Mouse (Mus musculus) liver, embryonic 12.5 days (tissue): ENCODE data around the gene Kcnab1. TPM values are rescaled to one million over a fixed set of nuclear protein-coding genes. Genes with fewer than 3 reads are reported as not detected.
"Not testable (repeated sequence)": the region's sequence is repeated elsewhere in the genome, so short reads cannot be mapped to it uniquely, and the experiment has no call there.

Experiments used
- ATAC-seq: fragments of 200-750 bp; cut with Nextera tagmentation; 2 replicates; pipeline ENCODE4 v1.8.0; 2017; ENCODE audit warnings: moderate number of reproducible peaks, mild to moderate bottlenecking, moderate library complexity
- H3K27ac ChIP-seq: fragments of 300-500 bp; sonication (generic); 2 replicates; pipeline ENCODE4 v1.5.1; 2016; ENCODE audit warnings: mild to moderate bottlenecking
- H3K27me3 ChIP-seq: fragments of 300-500 bp; sonication (generic); replicated peaks from 2 replicates; pipeline ENCODE4 v1.6.1; 2016; ENCODE audit warnings: mild to moderate bottlenecking, moderate library complexity
- H3K36me3 ChIP-seq: fragments of 300-500 bp; sonication (generic); 2 replicates; pipeline ENCODE4 v1.6.1; 2016; ENCODE audit warnings: mild to moderate bottlenecking, moderate library complexity
- H3K4me1 ChIP-seq: fragments of 300-500 bp; sonication (generic); 2 replicates; pipeline ENCODE4 v1.6.1; 2016
- H3K4me2 ChIP-seq: fragments of 300-500 bp; sonication (generic); 2 replicates; pipeline ENCODE4 v1.6.1; 2016; ENCODE audit warnings: mild to moderate bottlenecking, moderate library complexity
- H3K4me3 ChIP-seq: fragments of 300-500 bp; sonication (generic); 2 replicates; pipeline ENCODE4 v1.5.1; 2016; ENCODE audit warnings: mild to moderate bottlenecking, moderate library complexity
- H3K9ac ChIP-seq: fragments of 300-500 bp; sonication (generic); 2 replicates; pipeline ENCODE4 v1.6.1; 2016; ENCODE audit warnings: mild to moderate bottlenecking, moderate library complexity
- H3K9me3 ChIP-seq: fragments of 300-500 bp; sonication (generic); replicated peaks from 2 replicates; pipeline ENCODE4 v1.6.1; 2016; ENCODE audit warnings: mild to moderate bottlenecking, moderate library complexity
- WGBS: fragments of 180-500 bp; shearing (Covaris S2); methylation state at CpG from one replicate; pipeline ENCODE4 v1.1.7; 2016; ENCODE audit not compliant: insufficient replicate concordance; 5-methylcytosine and 5-hydroxymethylcytosine counted together
- polyA plus RNA-seq: library from polyadenylated mRNA; unstranded; fragments of >200 nt; fragmentation: Nextera tagmentation; extraction: Ambion mirVana; gene quantifications from 2 replicates; pipeline ENCODE4 v1.2.1, GENCODE M21; 2016

Kcnab1 gene
- polyA plus RNA-seq, 1 experiment from 2014 or later: 1.9 TPM

GRCm38 (mm10) chr3:65391222-65391783 is 282.1 kb downstream of the Kcnab1 start:
- Histone ChIP-seq H3K9ac (peak overlapping the region; percentile 78), H3K4me3 (peak overlapping the region; percentile 82), H3K36me3 (peaks cover 40% of the 10 kb centered on the region), H3K4me2 (peak overlapping the region; percentile 80), H3K27ac (peak overlapping the region; percentile 72; the same call in 1 of the 2 replicates), H3K27me3 (no peaks in the 10 kb centered on the region), H3K9me3 (no peaks in the 10 kb centered on the region), H3K4me1 (peaks cover 13% of the 10 kb centered on the region)
- 38% methylated on average over 6 of the region's 6 CpGs for WGBS
- no peak for ATAC-seq

GRCm38 (mm10) chr3:65391784-65392420 is 282.7 kb downstream of the Kcnab1 start:
- H3K4me3 ChIP-seq: peak overlapping the region; percentile 82
- H3K4me2 ChIP-seq: peak overlapping the region; percentile 80
- no peaks in the 10 kb centered on the region for H3K9me3 ChIP-seq
- peaks cover 13% of the 10 kb centered on the region for H3K4me1 ChIP-seq
- peak overlapping the region; percentile 78 for H3K9ac ChIP-seq
- ATAC-seq: peak; percentile 68
- H3K27me3 ChIP-seq: no peaks in the 10 kb centered on the region
- under 1% methylated on average over 37 of the region's 37 CpGs for WGBS
- peak overlapping the region; percentile 72 for H3K27ac ChIP-seq
- H3K36me3 ChIP-seq: peaks cover 34% of the 10 kb centered on the region

GRCm38 (mm10) chr3:65392421-65392817 is 283.2 kb downstream of the Kcnab1 start, which contains the start of gene Ssr3:
Gene Ssr3 (minus strand): TSS chr3:65392623.
- Histone ChIP-seq H3K4me2 (peak within 1 kb of the TSS; percentile 80), H3K27ac (peak within 1 kb of the TSS; percentile 72), H3K9me3 (no peaks in the 10 kb centered on the region), H3K36me3 (peaks cover 29% of the 10 kb centered on the region), H3K4me1 (peaks cover 13% of the 10 kb centered on the region), H3K27me3 (no peaks in the 10 kb centered on the region), H3K9ac (peak within 1 kb of the TSS; percentile 78), H3K4me3 (peak within 1 kb of the TSS; percentile 82)
- peak; percentile 99 for ATAC-seq
- under 1% methylated on average over 36 of the region's 36 CpGs for WGBS

DNA sequence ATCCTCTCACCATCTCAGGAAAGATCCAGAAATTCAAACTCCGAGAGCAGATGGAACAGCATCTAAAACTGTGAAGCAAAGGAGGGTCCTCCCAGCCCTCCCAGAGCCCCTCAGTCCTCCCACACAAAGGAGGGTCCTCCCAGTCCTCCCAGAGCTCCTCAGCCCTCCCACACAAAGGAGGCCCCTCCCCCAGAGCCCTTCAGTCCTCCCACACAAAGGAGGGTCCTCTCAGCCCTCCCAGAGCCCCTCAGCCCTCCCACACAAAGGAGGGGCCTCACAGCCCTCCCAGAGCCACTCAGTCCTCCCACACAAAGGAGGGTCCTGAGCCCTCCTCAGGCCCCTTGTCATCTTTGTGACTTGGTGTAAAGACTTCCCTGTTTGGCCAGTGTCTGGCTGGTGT is 285.9 kb downstream of the Kcnab1 start:
- WGBS: 91% methylated on average over 1 of the region's 1 CpGs
- not testable (repeated sequence) for H3K4me2 ChIP-seq, H3K9ac ChIP-seq, H3K27ac ChIP-seq, H3K36me3 ChIP-seq, ATAC-seq, H3K4me3 ChIP-seq, H3K9me3 ChIP-seq, H3K27me3 ChIP-seq
- H3K4me1 ChIP-seq: peaks cover 13% of the 10 kb centered on the region

DNA sequence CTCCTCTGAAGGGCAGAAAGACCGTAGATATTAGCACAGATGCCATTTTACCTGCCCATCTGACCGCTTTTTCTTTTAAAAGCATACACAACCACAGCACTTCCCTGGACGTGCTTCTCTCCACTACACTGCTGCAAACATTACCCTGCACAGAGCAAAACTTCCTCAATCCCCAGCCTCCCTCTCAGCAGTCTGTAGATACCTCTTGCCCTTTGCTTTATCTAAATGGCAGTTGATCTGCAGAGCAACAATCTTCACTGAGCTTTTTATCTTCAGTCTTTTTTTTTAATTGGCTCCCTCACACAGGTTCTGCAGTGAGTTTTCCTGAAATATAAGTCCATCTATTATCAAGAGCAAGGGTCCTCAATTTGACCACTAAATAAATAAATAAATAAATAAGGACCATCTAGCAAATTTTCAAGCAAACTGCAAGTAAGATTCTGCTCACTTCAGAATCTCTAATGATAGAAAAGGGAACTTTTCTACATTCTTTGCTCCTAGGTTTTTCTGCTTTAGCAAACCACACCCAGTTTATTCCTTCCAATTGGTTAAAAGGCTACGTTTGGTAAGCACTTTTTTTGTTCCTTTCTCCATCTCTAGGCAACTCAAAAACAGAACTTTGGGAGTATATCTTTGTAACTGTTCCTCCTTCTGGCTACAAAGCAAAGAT is 287.8 kb downstream of the Kcnab1 start:
- Histone ChIP-seq H3K27me3 (no peaks in the 10 kb centered on the region), H3K4me2 (no peak overlapping the region), H3K9ac (no peak overlapping the region), H3K27ac (no peak overlapping the region; the same call in 1 of the 2 replicates), H3K36me3 (no peaks in the 10 kb centered on the region), H3K4me3 (no peak overlapping the region), H3K4me1 (peaks cover 3% of the 10 kb centered on the region; the same call in 1 of the 2 replicates), H3K9me3 (no peaks in the 10 kb centered on the region)
- 28% methylated on average over 4 of the region's 4 CpGs for WGBS
- ATAC-seq: no peak

- H3K4me1 ChIP-seq: peaks cover 3% of the 10 kb centered on the region; the same call in 1 of the 2 replicates
- no peak overlapping the region for H3K9ac ChIP-seq
- no peaks in the 10 kb centered on the region for H3K9me3 ChIP-seq
- no peak for ATAC-seq
- H3K27me3 ChIP-seq: no peaks in the 10 kb centered on the region
- H3K27ac ChIP-seq: no peak overlapping the region
- WGBS: 78% methylated on average over 3 of the region's 3 CpGs
- no peak overlapping the region for H3K4me3 ChIP-seq
- H3K4me2 ChIP-seq: no peak overlapping the region
- no peaks in the 10 kb centered on the region for H3K36me3 ChIP-seq
Observed at GRCm38 (mm10) chr3:65397566-65397965, 288.4 kb downstream of the Kcnab1 start.

- no peak overlapping the region for H3K27ac ChIP-seq
- 61% methylated on average over 4 of the region's 4 CpGs for WGBS
- no peak overlapping the region for H3K4me2 ChIP-seq
- H3K4me3 ChIP-seq: no peak overlapping the region
- no peaks in the 10 kb centered on the region for H3K27me3 ChIP-seq
- no peaks in the 10 kb centered on the region for H3K9me3 ChIP-seq
- ATAC-seq: no peak
- H3K36me3 ChIP-seq: no peaks in the 10 kb centered on the region
- no peaks in the 10 kb centered on the region for H3K4me1 ChIP-seq
- H3K9ac ChIP-seq: no peak overlapping the region
Observed at GRCm38 (mm10) chr3:65405781-65406180, 296.6 kb downstream of the Kcnab1 start.

DNA sequence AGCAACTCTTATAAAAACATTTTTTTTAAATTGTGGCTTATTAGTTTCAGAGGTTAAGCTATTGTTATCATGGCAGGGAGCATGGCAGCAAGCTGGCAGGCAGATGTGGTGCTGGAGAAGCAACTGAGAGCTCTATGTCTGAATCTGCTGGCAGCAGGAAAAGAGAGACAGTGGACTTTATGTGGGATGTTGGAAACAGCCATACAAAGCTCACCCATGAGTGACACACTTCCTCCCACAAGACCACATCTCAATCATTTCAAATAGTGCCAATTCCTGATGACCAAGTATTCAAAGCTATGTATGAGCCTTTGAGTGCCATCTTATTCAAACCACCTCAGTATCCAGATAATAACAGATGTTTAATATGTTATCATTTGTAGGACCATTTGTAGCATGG is 298.7 kb downstream of the Kcnab1 start:
- Histone ChIP-seq H3K27me3 (no peaks in the 10 kb centered on the region), H3K4me2 (no peak overlapping the region), H3K9ac (no peak overlapping the region), H3K4me3 (no peak overlapping the region), H3K36me3 (no peaks in the 10 kb centered on the region), H3K9me3 (no peaks in the 10 kb centered on the region), H3K4me1 (no peaks in the 10 kb centered on the region), H3K27ac (no peak overlapping the region)
- ATAC-seq: no peak

- Histone ChIP-seq H3K4me2 (no peak overlapping the region), H3K9me3 (no peaks in the 10 kb centered on the region), H3K27ac (no peak overlapping the region), H3K9ac (no peak overlapping the region), H3K4me1 (peaks cover 4% of the 10 kb centered on the region; the same call in 1 of the 2 replicates), H3K4me3 (no peak overlapping the region), H3K27me3 (no peaks in the 10 kb centered on the region), H3K36me3 (no peaks in the 10 kb centered on the region)
- no peak for ATAC-seq
Observed at GRCm38 (mm10) chr3:65416571-65416970, 307.4 kb downstream of the Kcnab1 start.

- no peak for ATAC-seq
- H3K4me1 ChIP-seq: peaks cover 4% of the 10 kb centered on the region; the same call in 1 of the 2 replicates
Observed at GRCm38 (mm10) chr3:65417913-65418594, 308.9 kb downstream of the Kcnab1 start.

DNA sequence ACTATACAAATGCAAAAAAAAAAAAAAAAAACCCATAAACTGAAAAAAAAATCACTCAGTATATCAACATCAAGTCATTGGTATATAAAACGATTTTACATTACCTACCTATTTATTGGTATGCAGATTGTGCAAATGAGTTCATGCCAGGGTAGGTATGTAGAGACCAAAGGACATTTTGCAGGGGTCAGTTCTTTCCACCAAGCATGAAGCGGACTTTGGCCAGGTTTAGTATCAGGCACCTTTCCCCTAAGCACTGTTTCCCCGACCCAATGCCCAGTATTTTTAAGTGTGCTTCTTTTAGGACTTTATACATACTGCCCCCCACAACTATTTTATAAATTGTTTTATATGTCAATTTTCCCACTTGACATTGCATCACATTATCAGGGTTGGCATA is 310.5 kb downstream of the Kcnab1 start:
- no peak for ATAC-seq
- H3K36me3 ChIP-seq: no peaks in the 10 kb centered on the region
- no peak overlapping the region for H3K4me2 ChIP-seq
- H3K4me1 ChIP-seq: peaks cover 4% of the 10 kb centered on the region; the same call in 1 of the 2 replicates
- H3K4me3 ChIP-seq: no peak overlapping the region
- H3K9me3 ChIP-seq: no peaks in the 10 kb centered on the region
- 62% methylated on average over 3 of the region's 3 CpGs for WGBS
- H3K9ac ChIP-seq: no peak overlapping the region
- H3K27ac ChIP-seq: no peak overlapping the region
- no peaks in the 10 kb centered on the region for H3K27me3 ChIP-seq

More at GRCm38 (mm10) chr3:65417913-65418594, 308.9 kb downstream of the Kcnab1 start:
- no peaks in the 10 kb centered on the region for H3K9me3 ChIP-seq
- H3K4me3 ChIP-seq: no peak overlapping the region
- no peaks in the 10 kb centered on the region for H3K36me3 ChIP-seq
- H3K9ac ChIP-seq: no peak overlapping the region
- H3K27me3 ChIP-seq: no peaks in the 10 kb centered on the region
- WGBS: 15% methylated on average over 5 of the region's 5 CpGs
- no peak overlapping the region for H3K27ac ChIP-seq
- no peak overlapping the region for H3K4me2 ChIP-seq
